Mouse (Mus musculus) neutrophil, adult 65 days (primary cell): Measurements from ENCODE around the gene Coq8b. TPM values are rescaled to one million over a fixed set of nuclear protein-coding genes. Genes with fewer than 3 reads are reported as not detected.

Source experiments
- total RNA-seq: library from RNA; stranded (reverse); gene quantifications from 2 replicates; pipeline ENCODE4 v1.2.4, GENCODE M21; 2023

Coq8b gene
- 23.7 and 25.7 TPM in 2 replicates for total RNA-seq

GRCm38 (mm10) chr7:27232781-27233281 is at the start of gene Coq8b:
Coq8b (plus strand) TSS chr7:27233023.

DNA sequence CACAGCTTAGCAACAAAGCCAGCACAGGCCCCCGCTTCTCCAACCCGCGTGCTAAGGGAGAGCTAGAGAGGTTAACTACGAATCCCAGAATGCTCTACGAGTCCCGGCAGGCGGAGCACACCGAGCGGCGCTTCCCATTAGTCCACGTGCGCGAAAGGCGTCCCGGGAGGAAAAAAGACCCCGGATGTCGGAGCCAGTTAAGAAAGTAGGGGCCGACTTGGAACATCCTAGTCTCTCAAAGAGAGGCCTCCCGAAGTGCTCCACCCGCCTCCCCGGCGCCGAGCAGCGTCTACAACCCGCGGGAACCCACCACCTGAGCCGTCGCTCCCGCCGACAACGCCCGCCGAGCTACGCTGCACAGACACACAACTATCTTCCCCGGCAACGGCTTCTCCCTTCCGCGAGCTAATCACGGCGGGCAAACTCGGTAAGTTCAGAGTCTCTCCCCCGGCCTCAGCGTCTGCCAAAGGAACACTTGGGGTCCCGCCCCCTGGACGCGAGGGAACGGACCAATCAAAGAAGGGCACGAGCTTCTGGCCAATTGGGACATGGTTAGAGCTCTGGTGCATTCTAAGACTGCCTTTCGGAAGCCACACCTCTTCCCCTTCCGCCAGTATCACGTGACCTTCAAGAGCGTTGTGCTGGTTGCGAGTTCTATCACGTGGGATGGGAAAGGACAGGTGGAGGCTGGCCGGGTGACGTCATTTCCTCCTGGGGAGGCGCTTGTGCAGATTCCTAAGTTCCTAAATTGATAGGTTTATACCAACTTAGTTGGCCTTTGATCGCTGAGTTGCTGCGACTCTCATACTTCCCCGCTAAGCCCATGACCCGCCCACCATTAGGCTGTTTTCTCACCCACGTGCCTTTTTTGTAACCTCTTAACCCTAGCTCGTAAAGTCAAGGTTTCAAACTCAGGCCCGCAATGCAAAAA is 36.9 kb upstream of the Coq8b start, which contains the start of the genes BC024978 and Snrpa:
Gene BC024978, plus strand, starts transcription at position 101 of the 931 bp plus-strand sequence.
Gene Snrpa, minus strand, starts transcription at position 591 of the 931 bp plus-strand sequence.

GRCm38 (mm10) chr7:27228281-27228821 is 4.5 kb upstream of the Coq8b start, which contains the start of gene Itpkc:
Itpkc (minus strand) TSS chr7:27228661.

DNA sequence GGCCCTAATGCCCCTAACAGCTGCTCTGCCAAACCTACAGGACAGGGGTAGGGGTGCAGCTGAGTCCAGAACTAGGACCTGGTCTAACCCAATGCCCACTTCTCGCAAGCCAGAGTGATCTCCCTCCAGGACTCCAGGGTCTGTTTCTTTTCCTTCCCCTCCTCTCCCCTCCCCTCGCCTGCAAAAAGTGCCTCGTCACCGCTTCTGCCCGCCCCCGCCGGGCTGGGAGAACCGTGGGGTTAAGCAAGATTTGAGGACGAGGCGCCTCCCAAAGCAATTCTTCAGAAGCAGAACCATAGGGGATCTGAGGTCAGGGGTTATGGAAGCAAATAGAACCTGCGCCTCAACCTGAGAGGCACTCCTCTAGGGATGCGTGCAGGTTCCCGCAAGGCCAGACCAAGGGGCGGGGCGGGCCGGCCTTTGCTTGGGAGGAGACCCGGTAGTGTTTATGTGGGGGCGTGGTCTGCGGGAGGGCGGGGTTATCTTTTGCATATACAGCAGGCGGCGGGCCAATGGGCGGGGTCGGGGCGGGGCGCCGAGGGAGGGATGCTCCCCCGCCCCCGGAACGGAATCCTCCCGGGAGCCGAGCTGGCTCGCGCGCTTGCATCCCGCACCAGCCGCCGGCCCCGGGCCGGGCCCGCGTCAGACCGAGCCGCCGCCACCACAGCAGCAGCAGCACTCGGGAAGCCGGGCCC is 25.5 kb downstream of the Coq8b start, which contains the start of gene Numbl:
Gene Numbl, plus strand, starts transcription at position 229 of the 695 bp plus-strand sequence.

Other genes starting within 250 kb of the Coq8b start
- not detected in 2 replicates for gene Cyp2a12, start 203.9 kb upstream of the Coq8b start, total RNA-seq
- not detected in 2 replicates for gene Cyp2f2, start 113.1 kb upstream of the Coq8b start, total RNA-seq
- not detected in 2 replicates for gene Cyp2t4, start 79.3 kb upstream of the Coq8b start, total RNA-seq
- 33.3 and 43.6 TPM in 2 replicates for gene Egln2, start 66.2 kb upstream of the Coq8b start, total RNA-seq
- gene Rab4b, start 54.1 kb upstream of the Coq8b start, total RNA-seq: 114 TPM in 2 replicates
- gene Gm21983, start 51.9 kb upstream of the Coq8b start, total RNA-seq: not detected in 2 replicates
- gene Mia, start 51.9 kb upstream of the Coq8b start, total RNA-seq: not detected in 2 replicates
- 0.84 and 3.4 TPM in 2 replicates for gene BC024978, start 37.2 kb upstream of the Coq8b start, total RNA-seq
- gene Snrpa, start 36.8 kb upstream of the Coq8b start, total RNA-seq: 32.2 and 32.3 TPM in 2 replicates
- 16.1 and 23.6 TPM in 2 replicates for gene Itpkc, start 4.4 kb upstream of the Coq8b start, total RNA-seq
- 3.2 and 3.3 TPM in 2 replicates for gene Numbl, start 25.4 kb downstream of the Coq8b start, total RNA-seq
- 0.11 and 0.16 TPM in 2 replicates for gene Ltbp4, start 104.7 kb downstream of the Coq8b start, total RNA-seq
- gene Shkbp1, start 123.0 kb downstream of the Coq8b start, total RNA-seq: 103 and 111 TPM in 2 replicates
- 0.84 and 20.0 TPM in 2 replicates for gene Gm20479, start 124.4 kb downstream of the Coq8b start, total RNA-seq
- 0.09 TPM in 1 of 2 replicates, not detected in the other for gene Sptbn4, start 214.7 kb downstream of the Coq8b start, total RNA-seq
- 12.3 and 21.6 TPM in 2 replicates for gene Blvrb, start 215.0 kb downstream of the Coq8b start, total RNA-seq
- 25.7 and 30.8 TPM in 2 replicates for gene Sertad3, start 240.7 kb downstream of the Coq8b start, total RNA-seq